Mouse (Mus musculus): Measurements from ENCODE around the gene Mgat3.

GRCm38 (mm10) chr15:80158001-80158706, 15.4 kb upstream of the Mgat3 start:
- TF ChIP-seq CTCF (IDR thresholded peaks at IDR 0.05) (no peak), EP300 (IDR thresholded peaks at IDR 0.05) (no peak)
